Mouse (Mus musculus): ENCODE measurements around the gene Socs1. TPM values are rescaled to one million over a fixed set of nuclear protein-coding genes. Genes with fewer than 3 reads are reported as not detected.

The Socs1 gene
- polyA plus RNA-seq, 1 experiment from 2014 or later: 1.2 TPM

DNA sequence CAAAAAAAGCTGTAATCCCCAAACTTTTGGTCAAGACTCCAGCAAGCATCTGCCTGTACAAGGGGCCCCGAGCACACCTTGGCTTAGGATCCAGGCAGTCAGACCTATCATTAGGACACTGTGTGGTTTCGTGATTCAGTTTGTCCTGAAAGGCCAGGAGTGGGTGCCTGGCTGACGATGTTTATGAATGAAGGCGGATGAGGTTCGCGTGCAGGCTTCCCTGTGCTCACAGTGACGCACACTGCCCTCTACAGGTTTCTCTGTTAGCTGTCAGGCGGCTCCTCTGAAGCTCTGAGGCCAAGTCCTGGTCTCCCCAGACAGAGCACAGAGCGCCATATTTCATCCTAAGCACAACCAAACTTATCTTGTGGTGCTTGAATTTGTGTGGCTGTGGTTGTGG lies 952 bp upstream of the Socs1 start:
- WGBS (ENCODE audit: insufficient replicate concordance): 2% methylated on average over 9 of the region's 9 CpGs
- H3K4me1 ChIP-seq (replicated peaks): peaks cover 41% of the 10 kb centered on the region

DNA sequence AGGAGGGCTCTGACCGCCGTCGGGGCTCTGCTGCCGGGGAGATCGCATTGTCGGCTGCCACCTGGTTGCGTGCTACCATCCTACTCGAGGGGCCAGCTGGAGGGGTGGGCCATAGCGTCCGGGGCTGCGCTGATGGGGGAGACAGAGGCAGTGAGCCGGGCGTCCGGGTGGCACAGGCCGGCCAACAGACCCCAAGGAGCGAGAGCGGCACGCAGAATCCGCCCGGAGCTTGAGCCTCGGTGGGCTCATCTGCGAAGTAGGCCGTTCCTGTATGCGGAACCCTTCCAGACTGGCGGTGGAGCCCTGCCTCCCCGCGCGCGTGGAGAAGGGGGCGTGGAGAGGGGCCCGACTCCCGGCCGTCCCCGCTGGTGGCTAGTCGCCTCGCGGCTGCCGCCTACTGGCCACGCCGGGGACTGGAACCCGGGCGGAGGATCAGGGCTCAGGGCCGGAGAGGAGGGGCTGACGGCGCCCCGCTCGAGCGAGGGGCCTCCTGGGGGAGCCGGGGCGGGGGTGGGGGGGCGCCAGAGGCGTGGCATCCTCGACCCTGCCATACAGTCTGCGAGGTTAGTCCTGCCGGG lies 454 bp downstream of the Socs1 start:
- Histone ChIP-seq H3K9ac (peak overlapping the region; percentile 78), H3K4me1 (replicated peaks) (peaks cover 41% of the 10 kb centered on the region), H3K36me3 (no peaks in the 10 kb centered on the region), H3K27ac (peak overlapping the region; percentile 86), H3K4me3 (replicated peaks) (peak overlapping the region; percentile 89), H3K4me2 (peak overlapping the region; percentile 99), H3K27me3 (peaks cover 47% of the 10 kb centered on the region), H3K9me3 (replicated peaks) (no peaks in the 10 kb centered on the region)
- ATAC-seq (ENCODE audit: low read depth): peak; percentile 71
- under 1% methylated on average over 47 of the region's 55 CpGs for WGBS (ENCODE audit: insufficient replicate concordance)
- peak; percentile 76 for DNase-seq

More for the DNA sequence above, 952 bp upstream of the Socs1 start:
- peak overlapping the region; percentile 78 for H3K9ac ChIP-seq
- H3K4me2 ChIP-seq: peak overlapping the region; percentile 99
- peaks cover 48% of the 10 kb centered on the region for H3K27me3 ChIP-seq
- peak overlapping the region; percentile 89 for H3K4me3 ChIP-seq (replicated peaks)
- H3K27ac ChIP-seq: peak overlapping the region; percentile 86
- ATAC-seq (ENCODE audit: low read depth): peak; percentile 46; the same call in 1 of the 2 replicates
- no peaks in the 10 kb centered on the region for H3K36me3 ChIP-seq
- peak; percentile 68 for DNase-seq
- no peaks in the 10 kb centered on the region for H3K9me3 ChIP-seq (replicated peaks)

DNA sequence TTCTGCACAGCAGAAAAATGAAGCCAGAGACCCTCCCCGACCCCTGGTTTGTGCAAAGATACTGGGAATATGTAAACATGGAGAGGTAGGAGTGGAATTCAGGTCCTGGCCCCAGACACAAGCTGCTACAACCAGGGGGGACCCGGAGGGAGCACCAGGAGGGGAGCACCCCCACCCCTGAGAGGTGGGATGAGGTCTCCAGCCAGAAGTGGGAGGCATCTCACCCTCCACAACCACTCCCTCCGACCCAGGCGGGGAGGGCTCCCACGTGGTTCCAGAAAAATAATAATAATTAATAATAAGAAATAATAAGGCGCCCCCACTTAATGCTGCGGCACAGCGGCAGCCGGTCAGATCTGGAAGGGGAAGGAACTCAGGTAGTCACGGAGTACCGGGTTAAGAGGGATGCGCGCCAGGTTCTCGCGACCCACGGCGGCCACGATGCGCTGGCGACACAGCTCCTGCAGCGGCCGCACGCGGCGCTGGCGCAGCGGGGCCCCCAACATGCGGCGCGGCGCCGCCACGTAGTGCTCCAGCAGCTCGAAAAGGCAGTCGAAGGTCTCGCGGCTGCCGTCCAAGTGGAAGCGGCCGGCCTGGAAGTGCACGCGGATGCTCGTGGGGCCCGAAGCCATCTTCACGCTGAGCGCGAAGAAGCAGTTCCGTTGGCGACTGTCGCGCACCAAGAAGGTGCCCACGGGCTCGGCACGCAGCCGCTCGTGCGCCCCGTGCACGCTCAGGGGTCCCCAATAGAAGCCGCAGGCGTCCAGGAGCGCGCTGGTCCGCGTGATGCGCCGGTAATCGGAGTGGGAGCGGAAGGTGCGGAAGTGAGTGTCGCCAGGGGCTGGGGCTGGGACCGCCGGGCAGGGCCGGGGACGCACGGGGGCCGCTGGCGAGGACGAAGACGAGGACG lies 1.2 kb downstream of the Socs1 start:
- Histone ChIP-seq H3K27ac (no peak overlapping the region; the same call in 1 of the 2 replicates), H3K4me1 (replicated peaks) (peaks cover 41% of the 10 kb centered on the region), H3K27me3 (peaks cover 47% of the 10 kb centered on the region), H3K9ac (peak overlapping the region; percentile 78), H3K4me3 (replicated peaks) (peak overlapping the region; percentile 89), H3K9me3 (replicated peaks) (no peaks in the 10 kb centered on the region), H3K4me2 (peak overlapping the region; percentile 99), H3K36me3 (no peaks in the 10 kb centered on the region)
- DNase-seq (no peak), ATAC-seq (ENCODE audit: low read depth) (no peak)
- WGBS (ENCODE audit: insufficient replicate concordance): 3% methylated on average over 81 of the region's 81 CpGs

DNA sequence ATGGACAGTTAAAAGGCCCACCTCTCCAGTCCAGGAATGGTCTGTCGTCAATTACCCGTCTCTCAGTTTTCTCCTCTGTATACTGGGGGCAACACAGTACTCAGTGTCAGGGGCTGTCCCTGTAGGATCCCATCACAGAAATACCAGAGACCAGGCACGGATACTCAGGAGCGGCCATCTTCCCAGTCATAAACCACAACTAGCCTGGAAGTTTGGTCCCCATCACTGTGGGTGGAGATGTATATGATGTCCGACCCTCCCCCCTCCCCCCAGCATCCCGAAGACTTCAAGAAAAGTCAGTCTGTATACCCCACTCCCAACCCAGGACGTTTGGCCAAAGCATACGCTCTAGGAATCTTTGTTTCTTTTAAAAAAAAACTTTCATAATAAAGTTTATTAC lies 1.9 kb downstream of the Socs1 start:
- H3K4me3 ChIP-seq (replicated peaks): no peak overlapping the region
- 35% methylated on average over 8 of the region's 8 CpGs for WGBS (ENCODE audit: insufficient replicate concordance)

DNA sequence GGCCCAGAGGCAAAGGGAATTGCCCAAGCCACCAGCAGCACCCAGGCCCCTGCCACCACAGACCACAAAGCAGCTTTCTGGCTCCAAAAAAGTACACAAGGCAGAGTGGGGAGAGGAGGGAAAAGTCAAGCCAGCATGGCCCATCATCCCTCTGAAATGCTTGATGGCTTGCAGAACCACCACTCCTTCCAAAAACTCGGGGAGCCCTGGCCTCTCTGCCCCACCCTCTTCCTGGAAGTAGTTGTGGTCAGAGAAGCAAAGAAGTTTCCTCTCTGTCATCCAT lies 2.2 kb downstream of the Socs1 start:
- no peaks in the 10 kb centered on the region for H3K36me3 ChIP-seq
- H3K9ac ChIP-seq: no peak overlapping the region
- H3K27me3 ChIP-seq: peaks cover 42% of the 10 kb centered on the region
- WGBS (ENCODE audit: insufficient replicate concordance): 4% methylated on average over 1 of the region's 1 CpGs
- H3K27ac ChIP-seq: no peak overlapping the region
- DNase-seq: no peak
- H3K4me3 ChIP-seq (replicated peaks): no peak overlapping the region
- H3K4me1 ChIP-seq (replicated peaks): peaks cover 41% of the 10 kb centered on the region
- H3K4me2 ChIP-seq: peak overlapping the region; percentile 24
- no peak for ATAC-seq (ENCODE audit: low read depth)
- H3K9me3 ChIP-seq (replicated peaks): no peaks in the 10 kb centered on the region

More for the DNA sequence above, 1.9 kb downstream of the Socs1 start:
- ATAC-seq (ENCODE audit: low read depth) (no peak), DNase-seq (no peak)
- peaks cover 45% of the 10 kb centered on the region for H3K27me3 ChIP-seq
- peaks cover 41% of the 10 kb centered on the region for H3K4me1 ChIP-seq (replicated peaks)
- no peak overlapping the region for H3K27ac ChIP-seq
- peak overlapping the region; percentile 99 for H3K4me2 ChIP-seq
- H3K9ac ChIP-seq: no peak overlapping the region
- H3K9me3 ChIP-seq (replicated peaks): no peaks in the 10 kb centered on the region
- H3K36me3 ChIP-seq: no peaks in the 10 kb centered on the region

DNA sequence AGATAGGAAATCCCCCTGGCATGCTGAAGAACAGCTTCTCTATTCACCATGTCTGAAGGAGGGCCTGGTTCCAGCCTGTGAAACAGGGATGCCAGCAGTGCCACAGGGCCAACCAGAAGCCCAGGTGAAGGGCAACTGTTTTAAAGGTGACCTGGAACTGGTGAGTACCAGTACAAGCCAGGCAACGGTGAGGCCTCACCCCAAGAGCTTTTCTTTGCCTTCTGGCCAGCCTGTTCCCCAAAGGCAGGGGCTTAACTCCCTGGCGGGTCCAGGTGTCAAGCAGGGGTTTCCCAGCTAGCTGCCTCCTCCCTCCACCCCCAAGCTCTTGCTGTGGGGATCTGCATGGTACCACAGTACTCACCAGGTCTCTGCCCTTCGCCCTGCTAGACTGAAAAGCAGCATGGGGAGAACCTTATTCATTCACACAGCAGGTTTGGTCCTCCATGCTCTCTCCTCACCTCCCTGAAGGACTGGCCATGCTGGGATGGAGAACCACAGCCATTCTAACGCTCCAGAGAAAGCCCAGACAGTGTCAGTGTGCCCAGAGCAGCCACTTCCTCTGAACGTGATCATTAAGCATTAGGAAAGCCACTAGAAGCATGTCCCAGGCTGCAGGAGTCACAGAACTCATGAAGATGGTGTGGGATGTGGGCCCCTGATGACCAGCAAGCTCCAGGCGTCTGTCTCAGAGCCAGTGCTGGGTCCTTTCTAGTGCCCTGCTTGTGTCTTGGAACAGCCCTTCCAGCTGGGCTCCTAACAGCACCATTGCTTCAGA lies 2.8 kb downstream of the Socs1 start:
- Histone ChIP-seq H3K36me3 (no peaks in the 10 kb centered on the region), H3K4me1 (replicated peaks) (peaks cover 41% of the 10 kb centered on the region), H3K27me3 (peaks cover 41% of the 10 kb centered on the region), H3K4me2 (peak overlapping the region; percentile 24), H3K27ac (no peak overlapping the region), H3K9me3 (replicated peaks) (no peaks in the 10 kb centered on the region), H3K4me3 (replicated peaks) (no peak overlapping the region), H3K9ac (no peak overlapping the region)
- DNase-seq (no peak), ATAC-seq (ENCODE audit: low read depth) (no peak)
- 36% methylated on average over 6 of the region's 6 CpGs for WGBS (ENCODE audit: insufficient replicate concordance)

DNA sequence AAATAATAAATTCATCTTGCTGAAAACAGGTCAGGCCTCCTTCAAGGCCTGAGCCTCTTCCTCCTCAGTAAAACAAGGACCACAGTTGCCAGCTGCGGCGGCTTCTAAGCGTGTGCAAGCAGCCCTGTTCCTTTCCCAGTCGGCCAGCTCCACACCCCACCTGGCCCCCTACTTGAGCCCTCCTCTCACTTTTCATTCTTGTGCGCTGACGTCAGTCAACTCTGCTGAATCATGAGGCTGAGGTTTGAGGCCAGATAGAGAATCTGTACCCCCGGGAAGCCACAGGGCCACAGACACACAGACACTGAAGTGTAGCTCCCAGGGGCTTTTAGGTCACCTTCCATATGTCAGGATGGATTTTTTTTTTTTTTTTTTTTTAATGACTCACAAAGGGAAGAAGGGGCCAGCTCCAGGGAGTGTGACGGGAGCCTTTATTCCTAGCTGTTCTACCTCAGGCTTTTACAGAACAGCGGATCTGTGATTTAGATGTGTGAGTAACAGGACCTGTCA lies 3.4 kb downstream of the Socs1 start:
- no peak overlapping the region for H3K4me2 ChIP-seq
- peaks cover 41% of the 10 kb centered on the region for H3K27me3 ChIP-seq
- DNase-seq (no peak), ATAC-seq (ENCODE audit: low read depth) (no peak)
- 41% methylated on average over 9 of the region's 9 CpGs for WGBS (ENCODE audit: insufficient replicate concordance)
- no peaks in the 10 kb centered on the region for H3K36me3 ChIP-seq
- no peaks in the 10 kb centered on the region for H3K9me3 ChIP-seq (replicated peaks)
- H3K27ac ChIP-seq: no peak overlapping the region
- no peak overlapping the region for H3K9ac ChIP-seq
- peaks cover 37% of the 10 kb centered on the region for H3K4me1 ChIP-seq (replicated peaks)
- no peak overlapping the region for H3K4me3 ChIP-seq (replicated peaks)

DNA sequence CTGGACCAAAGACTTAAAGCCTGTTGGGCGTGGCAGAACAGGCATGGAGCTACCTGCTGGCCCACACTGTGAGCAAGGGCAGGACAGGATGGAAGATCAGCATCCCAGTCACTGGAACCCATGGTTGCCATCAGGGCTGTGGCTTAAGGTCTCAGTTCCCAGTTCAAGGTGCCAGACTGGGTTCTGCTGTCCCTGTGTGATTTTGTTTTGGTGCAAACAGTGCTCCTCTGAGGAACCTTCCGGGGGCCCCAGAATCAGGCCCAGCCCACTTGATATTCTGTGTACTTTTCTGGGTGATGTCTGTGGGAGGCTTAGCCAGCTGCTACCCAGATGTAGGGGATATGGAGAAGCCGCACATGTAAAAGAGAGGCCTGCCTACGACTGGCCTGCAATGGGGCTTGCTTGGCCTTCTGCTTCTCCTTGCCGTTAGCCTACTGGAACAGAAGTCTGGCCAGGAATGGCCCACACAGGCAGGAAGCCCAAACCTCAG lies 4.7 kb downstream of the Socs1 start:
- WGBS (ENCODE audit: insufficient replicate concordance): 77% methylated on average over 5 of the region's 5 CpGs
- no peaks in the 10 kb centered on the region for H3K36me3 ChIP-seq
- H3K27ac ChIP-seq: no peak overlapping the region
- H3K4me2 ChIP-seq: no peak overlapping the region
- peaks cover 41% of the 10 kb centered on the region for H3K27me3 ChIP-seq
- H3K9me3 ChIP-seq (replicated peaks): no peaks in the 10 kb centered on the region
- no peak for ATAC-seq (ENCODE audit: low read depth)
- H3K4me1 ChIP-seq (replicated peaks): peaks cover 25% of the 10 kb centered on the region
- H3K4me3 ChIP-seq (replicated peaks): no peak overlapping the region
- H3K9ac ChIP-seq: no peak overlapping the region
- DNase-seq: no peak

DNA sequence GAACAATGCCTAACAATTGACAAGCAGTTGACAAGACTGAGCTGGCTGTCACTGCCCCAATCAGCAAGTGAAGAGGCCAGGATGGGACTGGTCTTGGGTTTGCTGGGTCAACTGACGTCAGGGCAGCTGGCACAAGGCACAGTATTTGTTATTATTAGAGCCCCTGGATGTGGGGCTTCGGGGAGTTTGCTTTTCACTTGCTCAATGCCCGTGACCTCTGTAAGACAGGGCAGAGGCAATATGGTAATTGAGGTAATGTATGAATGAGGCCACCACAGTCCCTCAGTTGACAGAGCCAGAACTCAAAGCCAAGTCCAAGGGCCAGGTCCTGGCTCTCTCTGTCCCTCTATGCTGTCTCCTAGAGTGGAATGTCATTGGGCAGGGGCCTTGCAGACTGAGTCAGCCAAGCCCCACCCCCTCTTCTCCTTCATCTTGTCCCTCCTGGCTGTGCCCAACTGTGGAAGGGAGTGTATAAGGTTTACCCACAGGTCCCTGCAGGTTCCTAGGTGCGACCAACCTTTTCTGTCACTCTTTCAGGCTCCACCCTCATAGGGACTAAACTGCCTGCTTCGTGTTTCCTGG lies 7.7 kb downstream of the Socs1 start:
- Histone ChIP-seq H3K4me1 (replicated peaks) (peaks cover 8% of the 10 kb centered on the region), H3K27ac (no peak overlapping the region), H3K27me3 (peaks cover 14% of the 10 kb centered on the region), H3K9ac (no peak overlapping the region), H3K9me3 (replicated peaks) (no peaks in the 10 kb centered on the region), H3K36me3 (no peaks in the 10 kb centered on the region), H3K4me3 (replicated peaks) (no peak overlapping the region), H3K4me2 (no peak overlapping the region)
- ATAC-seq (ENCODE audit: low read depth) (0 out of 2 replicates have a peak, but pooled peaks have one; percentile 17), DNase-seq (no peak)
- 46% methylated on average over 5 of the region's 5 CpGs for WGBS (ENCODE audit: insufficient replicate concordance)

DNA sequence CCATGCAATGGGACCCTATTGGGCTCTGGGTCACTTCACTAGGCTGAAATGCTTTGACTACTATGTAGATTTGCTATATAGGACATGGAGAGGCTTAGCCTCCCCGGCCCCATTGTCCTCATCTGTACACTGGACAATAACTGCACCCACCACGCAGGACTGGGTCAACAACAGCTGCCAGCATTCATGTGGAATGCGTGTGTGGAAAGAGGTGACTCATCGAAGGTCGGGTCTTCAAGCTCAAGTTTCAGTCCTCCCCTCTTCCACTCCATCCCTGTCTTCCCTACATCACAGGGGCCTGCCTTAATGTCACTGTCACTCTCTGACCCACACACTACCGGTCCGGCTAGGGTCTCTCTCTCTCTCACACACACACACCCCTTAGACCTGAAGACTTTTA lies 9.0 kb downstream of the Socs1 start:
- no peak overlapping the region for H3K4me2 ChIP-seq
- no peak for ATAC-seq (ENCODE audit: low read depth)
- DNase-seq: no peak
- no peak overlapping the region for H3K4me3 ChIP-seq (replicated peaks)
- H3K9ac ChIP-seq: no peak overlapping the region
- WGBS (ENCODE audit: insufficient replicate concordance): 50% methylated on average over 7 of the region's 7 CpGs
- H3K27ac ChIP-seq: no peak overlapping the region
- no peaks in the 10 kb centered on the region for H3K9me3 ChIP-seq (replicated peaks)
- peaks cover 21% of the 10 kb centered on the region for H3K4me1 ChIP-seq (replicated peaks)
- no peaks in the 10 kb centered on the region for H3K36me3 ChIP-seq
- peaks cover under 1% of the 10 kb centered on the region for H3K27me3 ChIP-seq

DNA sequence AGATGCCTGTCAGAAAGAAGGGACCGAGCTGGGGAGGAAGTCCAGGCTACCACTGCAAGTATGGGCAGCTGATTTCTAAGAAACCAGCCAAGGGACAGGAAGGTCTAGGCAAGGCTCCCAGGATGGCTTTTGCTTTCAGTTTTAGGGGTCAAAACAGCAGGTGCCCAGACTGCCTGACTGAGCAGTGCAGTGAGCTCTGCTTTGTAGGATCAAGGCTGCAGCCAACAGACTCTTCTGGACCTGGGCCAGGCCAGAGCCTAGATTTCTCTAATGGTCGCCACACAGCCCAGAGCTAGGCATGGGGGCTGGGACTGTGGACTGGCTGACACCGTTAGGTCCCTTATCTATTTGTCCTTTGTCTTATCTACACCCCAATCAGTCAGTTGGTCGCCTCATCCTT lies 10.6 kb downstream of the Socs1 start:
- 11% methylated on average over 4 of the region's 4 CpGs for WGBS (ENCODE audit: insufficient replicate concordance)
- no peak for ATAC-seq (ENCODE audit: low read depth)
- Histone ChIP-seq H3K4me1 (replicated peaks) (peaks cover 33% of the 10 kb centered on the region), H3K36me3 (no peaks in the 10 kb centered on the region), H3K9me3 (replicated peaks) (no peaks in the 10 kb centered on the region), H3K27me3 (no peaks in the 10 kb centered on the region), H3K27ac (no peak overlapping the region), H3K9ac (no peak overlapping the region), H3K4me3 (replicated peaks) (no peak overlapping the region), H3K4me2 (no peak overlapping the region)
- DNase-seq: no peak

Data from liver, embryonic 13.5 days (tissue).